Mouse (Mus musculus) heart, embryonic 12.5 days (tissue): ENCODE results near the gene Larp6. TPM values are rescaled to one million over a fixed set of nuclear protein-coding genes. Genes with fewer than 3 reads are reported as not detected.
A peak's percentile ranks its signal among the peaks of the same experiment; 100 is the strongest.

Experiments
- ATAC-seq: fragments of 200-750 bp; cut with Nextera tagmentation; 2 replicates; pipeline ENCODE4 v1.8.0; 2017; ENCODE audit warnings: moderate TSS enrichment, moderate library complexity; ENCODE audit not compliant: insufficient number of reproducible peaks, low FRiP score
- H3K27ac ChIP-seq: fragments of 300-500 bp; sonication (generic); 2 replicates; pipeline ENCODE4 v1.5.1; 2016; ENCODE audit warnings: mild to moderate bottlenecking, moderate library complexity; ENCODE audit not compliant: poor library complexity, severe bottlenecking
- H3K27me3 ChIP-seq: fragments of 300-500 bp; sonication (generic); replicated peaks from 2 replicates; pipeline ENCODE4 v1.6.1; 2016; ENCODE audit warnings: mild to moderate bottlenecking, moderate library complexity
- H3K36me3 ChIP-seq: fragments of 300-500 bp; sonication (generic); 2 replicates; pipeline ENCODE4 v1.6.1; 2016; ENCODE audit warnings: mild to moderate bottlenecking, moderate library complexity
- H3K4me1 ChIP-seq: fragments of 300-500 bp; sonication (generic); replicated peaks from 2 replicates; pipeline ENCODE4 v1.6.1; 2016; ENCODE audit warnings: mild to moderate bottlenecking
- H3K4me2 ChIP-seq: fragments of 300-500 bp; sonication (generic); 2 replicates; pipeline ENCODE4 v1.6.1; 2016; ENCODE audit warnings: mild to moderate bottlenecking, moderate library complexity
- H3K4me3 ChIP-seq: fragments of 300-500 bp; sonication (generic); 2 replicates; pipeline ENCODE4 v1.5.1; 2016; ENCODE audit warnings: mild to moderate bottlenecking
- H3K9ac ChIP-seq: fragments of 300-500 bp; sonication (generic); 2 replicates; pipeline ENCODE4 v1.6.1; 2016; ENCODE audit warnings: mild to moderate bottlenecking, moderate library complexity
- H3K9me3 ChIP-seq: fragments of 300-500 bp; sonication (generic); replicated peaks from 2 replicates; pipeline ENCODE4 v1.6.1; 2016; ENCODE audit warnings: mild to moderate bottlenecking, moderate library complexity
- WGBS: fragments of 180-500 bp; shearing (Covaris S2); methylation state at CpG from one replicate; pipeline ENCODE4 v1.1.7; 2016; 5-methylcytosine and 5-hydroxymethylcytosine counted together
- polyA plus RNA-seq: library from polyadenylated mRNA; unstranded; fragments of >200 nt; fragmentation: Nextera tagmentation; extraction: Ambion mirVana; gene quantifications from 2 replicates; pipeline ENCODE4 v1.2.1, GENCODE M21; 2016

Larp6 gene
- polyA plus RNA-seq = 0.83 and 0.87 TPM in 2 replicates

GRCm38 (mm10) chr9:60712771-60713541 is at the start of gene Larp6:
TSS of gene Larp6 (plus strand) at chr9:60712989.
- Histone ChIP-seq H3K27me3 (peaks cover 17% of the 10 kb centered on the region), H3K27ac (no peak within 1 kb of the TSS), H3K4me2 (peak within 1 kb of the TSS; percentile 97), H3K36me3 (no peaks in the 10 kb centered on the region), H3K4me1 (0 out of 2 replicates have a peak, but pooled peaks cover 11% of the 10 kb centered on the region), H3K9me3 (no peaks in the 10 kb centered on the region), H3K4me3 (peak within 1 kb of the TSS; percentile 62), H3K9ac (peak within 1 kb of the TSS; percentile 74)
- 3% methylated on average over 62 of the region's 66 CpGs for whole genome bisulfite sequencing
- peak; percentile 53; the same call in 1 of the 2 replicates for ATAC-seq

GRCm38 (mm10) chr9:60664385-60664784 is 48.4 kb upstream of the Larp6 start:
- WGBS = 91% methylated on average over 12 of the region's 12 CpGs
- no peaks in the 10 kb centered on the region for H3K4me1 ChIP-seq
- H3K9ac ChIP-seq = no peak overlapping the region
- H3K36me3 ChIP-seq = peaks cover 30% of the 10 kb centered on the region
- no peaks in the 10 kb centered on the region for H3K9me3 ChIP-seq
- H3K27me3 ChIP-seq = no peaks in the 10 kb centered on the region
- H3K27ac ChIP-seq = no peak overlapping the region
- no peak for ATAC-seq
- no peak overlapping the region for H3K4me2 ChIP-seq
- H3K4me3 ChIP-seq = no peak overlapping the region

- Histone ChIP-seq H3K27ac (no peak overlapping the region), H3K36me3 (peaks cover 30% of the 10 kb centered on the region), H3K4me2 (no peak overlapping the region), H3K9ac (no peak overlapping the region), H3K9me3 (no peaks in the 10 kb centered on the region), H3K4me3 (no peak overlapping the region), H3K27me3 (no peaks in the 10 kb centered on the region), H3K4me1 (no peaks in the 10 kb centered on the region)
- ATAC-seq = no peak
- 78% methylated on average over 5 of the region's 5 CpGs for WGBS
Measured at GRCm38 (mm10) chr9:60664866-60665265, 47.9 kb upstream of the Larp6 start.

GRCm38 (mm10) chr9:60665535-60665934 is 47.3 kb upstream of the Larp6 start:
- H3K4me2 ChIP-seq = no peak overlapping the region
- H3K27ac ChIP-seq = no peak overlapping the region
- H3K27me3 ChIP-seq = no peaks in the 10 kb centered on the region
- no peak overlapping the region for H3K4me3 ChIP-seq
- H3K36me3 ChIP-seq = peaks cover 30% of the 10 kb centered on the region
- ATAC-seq = no peak
- no peaks in the 10 kb centered on the region for H3K4me1 ChIP-seq
- WGBS = 89% methylated on average over 3 of the region's 3 CpGs
- H3K9ac ChIP-seq = no peak overlapping the region
- H3K9me3 ChIP-seq = no peaks in the 10 kb centered on the region

- no peaks in the 10 kb centered on the region for H3K4me1 ChIP-seq
- H3K4me3 ChIP-seq = no peak overlapping the region
- no peak overlapping the region for H3K4me2 ChIP-seq
- H3K36me3 ChIP-seq = peaks cover 32% of the 10 kb centered on the region
- no peaks in the 10 kb centered on the region for H3K9me3 ChIP-seq
- H3K9ac ChIP-seq = no peak overlapping the region
- H3K27ac ChIP-seq = no peak overlapping the region
- no peak for ATAC-seq
- no peaks in the 10 kb centered on the region for H3K27me3 ChIP-seq
- 71% methylated on average over 6 of the region's 6 CpGs for WGBS
Measured at GRCm38 (mm10) chr9:60668886-60669285, 43.9 kb upstream of the Larp6 start.

GRCm38 (mm10) chr9:60672568-60672967 is 40.2 kb upstream of the Larp6 start:
- no peak overlapping the region for H3K4me3 ChIP-seq
- ATAC-seq = no peak
- H3K27ac ChIP-seq = no peak overlapping the region
- no peaks in the 10 kb centered on the region for H3K27me3 ChIP-seq
- H3K9ac ChIP-seq = no peak overlapping the region
- no peak overlapping the region for H3K4me2 ChIP-seq
- WGBS = 94% methylated on average over 6 of the region's 6 CpGs
- peaks cover 17% of the 10 kb centered on the region for H3K36me3 ChIP-seq
- no peaks in the 10 kb centered on the region for H3K4me1 ChIP-seq
- no peaks in the 10 kb centered on the region for H3K9me3 ChIP-seq

GRCm38 (mm10) chr9:60674780-60675179 is 38.0 kb upstream of the Larp6 start:
- Histone ChIP-seq H3K36me3 (peaks cover 6% of the 10 kb centered on the region; the same call in 1 of the 2 replicates), H3K9me3 (no peaks in the 10 kb centered on the region), H3K4me3 (no peak overlapping the region), H3K27me3 (no peaks in the 10 kb centered on the region), H3K27ac (no peak overlapping the region), H3K4me1 (no peaks in the 10 kb centered on the region), H3K4me2 (no peak overlapping the region), H3K9ac (no peak overlapping the region)
- ATAC-seq = no peak

- no peaks in the 10 kb centered on the region for H3K9me3 ChIP-seq
- no peak overlapping the region for H3K27ac ChIP-seq
- H3K27me3 ChIP-seq = no peaks in the 10 kb centered on the region
- no peak overlapping the region for H3K4me3 ChIP-seq
- no peak overlapping the region for H3K4me2 ChIP-seq
- WGBS = 77% methylated on average over 4 of the region's 4 CpGs
- H3K9ac ChIP-seq = no peak overlapping the region
- ATAC-seq = no peak
- no peaks in the 10 kb centered on the region for H3K4me1 ChIP-seq
- peaks cover 11% of the 10 kb centered on the region; the same call in 1 of the 2 replicates for H3K36me3 ChIP-seq
Measured at GRCm38 (mm10) chr9:60676429-60676828, 36.4 kb upstream of the Larp6 start.

- Histone ChIP-seq H3K4me2 (no peak overlapping the region), H3K9me3 (no peaks in the 10 kb centered on the region), H3K9ac (no peak overlapping the region), H3K36me3 (peaks cover 14% of the 10 kb centered on the region; the same call in 1 of the 2 replicates), H3K4me1 (no peaks in the 10 kb centered on the region), H3K4me3 (no peak overlapping the region), H3K27ac (no peak overlapping the region), H3K27me3 (no peaks in the 10 kb centered on the region)
- ATAC-seq = no peak
- WGBS = 66% methylated on average over 5 of the region's 5 CpGs
Measured at GRCm38 (mm10) chr9:60678913-60679312, 33.9 kb upstream of the Larp6 start.

GRCm38 (mm10) chr9:60681005-60681404 is 31.8 kb upstream of the Larp6 start:
- H3K27ac ChIP-seq = no peak overlapping the region
- H3K27me3 ChIP-seq = no peaks in the 10 kb centered on the region
- no peak for ATAC-seq
- H3K9ac ChIP-seq = no peak overlapping the region
- no peak overlapping the region for H3K4me3 ChIP-seq
- H3K36me3 ChIP-seq = peaks cover 19% of the 10 kb centered on the region; the same call in 1 of the 2 replicates
- whole genome bisulfite sequencing = 81% methylated on average over 3 of the region's 3 CpGs
- H3K9me3 ChIP-seq = no peaks in the 10 kb centered on the region
- H3K4me2 ChIP-seq = no peak overlapping the region
- no peaks in the 10 kb centered on the region for H3K4me1 ChIP-seq

- Histone ChIP-seq H3K4me3 (no peak overlapping the region), H3K4me2 (no peak overlapping the region), H3K4me1 (peaks cover 2% of the 10 kb centered on the region; the same call in 1 of the 2 replicates), H3K27ac (no peak overlapping the region), H3K9ac (no peak overlapping the region), H3K9me3 (no peaks in the 10 kb centered on the region), H3K27me3 (no peaks in the 10 kb centered on the region), H3K36me3 (peaks cover 19% of the 10 kb centered on the region; the same call in 1 of the 2 replicates)
- no peak for ATAC-seq
- WGBS = 80% methylated on average over 4 of the region's 4 CpGs
Measured at GRCm38 (mm10) chr9:60682753-60683152, 30.0 kb upstream of the Larp6 start.
